Mouse (Mus musculus) MEL (cell line): ENCODE measurements at regions not wholly inside any gene's neighbourhood (a gene's known extent, or its start where the extent isn't known, plus 50 kb on each side); places are given as distances from the start of the nearest gene placed in this dataset.

ENCODE experiments used
- GATA1 ChIP-seq: IDR thresholded peaks from 2 replicates; pipeline ENCODE4 v1.6.1; 2011; ENCODE audit warnings: low read depth, low read length, improper control_type of control experiment
- POLR2A ChIP-seq, 2 experiments: IDR thresholded peaks; 2 replicates each; pipeline ENCODE4 v1.6.1; 2011 to 2012; ENCODE audit warnings: low read length in 2 of 2, mild to moderate bottlenecking in 2 of 2, control low read depth in 1 of 2, improper control_type of control experiment in 1 of 2, low read depth in 1 of 2, moderate library complexity in 1 of 2; ENCODE audit not compliant: control insufficient read depth in 1 of 2, insufficient read depth in 1 of 2, poor library complexity in 1 of 2

DNA sequence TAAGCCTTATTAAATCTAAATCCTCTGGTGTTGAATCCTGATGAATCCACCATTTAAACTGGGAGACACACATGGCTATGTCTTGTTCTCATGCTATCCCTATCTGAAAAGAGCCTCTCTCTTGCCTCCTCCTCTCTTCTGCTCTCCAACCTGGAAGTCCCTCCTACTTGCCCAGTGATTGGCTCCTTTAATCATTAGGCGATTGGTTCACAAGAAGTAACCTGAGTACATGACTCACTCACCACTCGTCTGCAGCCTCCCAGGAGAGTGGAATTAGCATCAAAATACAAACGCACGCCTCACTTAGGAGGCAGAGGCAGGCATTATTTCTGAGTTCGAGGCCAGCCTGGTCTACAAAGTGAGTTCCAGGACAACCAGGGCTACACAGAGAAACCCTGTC lies 321.3 kb downstream of the Ccdc50 start:
- TF ChIP-seq POLR2A (IDR thresholded peaks at IDR 0.05; ENCODE audit: control insufficient read depth in 1 of 2, insufficient read depth in 1 of 2, low read depth in 1 of 2, low read length in 2 of 2, poor library complexity in 1 of 2) (no peak), GATA1 (no peak)
